Mouse (Mus musculus): ENCODE data around the gene Synj2. TPM values are rescaled to one million over a fixed set of nuclear protein-coding genes. Genes with fewer than 3 reads are reported as not detected.

The Synj2 gene
- polyA plus RNA-seq, 1 experiment from 2014 or later: 1.8 TPM

DNA sequence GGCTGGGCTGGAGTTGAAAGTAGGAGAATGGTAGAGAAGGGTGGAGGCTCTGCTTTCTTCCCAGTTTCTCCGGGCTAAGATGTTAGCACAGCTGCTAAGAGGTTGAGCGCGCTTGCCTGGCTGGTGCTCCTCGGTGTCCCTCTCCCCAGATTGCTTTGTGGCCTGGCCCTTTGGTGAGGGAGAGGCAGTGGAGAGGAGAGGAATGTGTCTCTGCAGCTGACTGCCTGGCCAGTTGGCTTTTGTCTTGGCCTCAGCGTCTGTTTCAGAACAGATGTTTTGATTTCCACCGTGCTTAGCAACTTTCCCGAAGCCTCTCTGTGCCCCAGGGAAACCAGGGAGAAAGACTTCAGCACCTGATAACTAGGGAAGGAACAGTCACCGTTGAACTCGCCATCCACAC, 18.7 kb downstream of the Synj2 start:
- no peaks in the 10 kb centered on the region for H3K9me3 ChIP-seq (ENCODE audit: control insufficient read depth, low read length)
- H3K27ac ChIP-seq (ENCODE audit: low read depth, low read length): no peak overlapping the region
- H3K4me1 ChIP-seq (replicated peaks; ENCODE audit: control insufficient read depth, insufficient read depth, low read length): no peaks in the 10 kb centered on the region
- H3K4me3 ChIP-seq (ENCODE audit: low read depth, low read length): no peak overlapping the region
- no peak for ATAC-seq (ENCODE audit: low FRiP score)
- no peak for DNase-seq (ENCODE audit: low spot score)
- 51% methylated on average over 9 of the region's 9 CpGs for WGBS
- no peaks in the 10 kb centered on the region for H3K36me3 ChIP-seq (ENCODE audit: control insufficient read depth, insufficient read depth, low read length)
- no peaks in the 10 kb centered on the region for H3K27me3 ChIP-seq (ENCODE audit: control insufficient read depth, insufficient read depth, low read length)
- H3K4me2 ChIP-seq (replicated peaks; ENCODE audit: low read depth, low read length): no peak overlapping the region
- H3K9ac ChIP-seq (ENCODE audit: low read depth, low read length): no peak overlapping the region

- no peak for DNase-seq (ENCODE audit: low spot score)
- ATAC-seq (ENCODE audit: low FRiP score): no peak
- no peaks in the 10 kb centered on the region for H3K4me1 ChIP-seq (replicated peaks; ENCODE audit: control insufficient read depth, insufficient read depth, low read length)
- 91% methylated on average over 8 of the region's 8 CpGs for WGBS
- no peaks in the 10 kb centered on the region for H3K9me3 ChIP-seq (ENCODE audit: control insufficient read depth, low read length)
- H3K27ac ChIP-seq (ENCODE audit: low read depth, low read length): no peak overlapping the region
- H3K36me3 ChIP-seq (ENCODE audit: control insufficient read depth, insufficient read depth, low read length): no peaks in the 10 kb centered on the region
- H3K9ac ChIP-seq (ENCODE audit: low read depth, low read length): no peak overlapping the region
- no peak overlapping the region for H3K4me3 ChIP-seq (ENCODE audit: low read depth, low read length)
- H3K4me2 ChIP-seq (replicated peaks; ENCODE audit: low read depth, low read length): no peak overlapping the region
- H3K27me3 ChIP-seq (ENCODE audit: control insufficient read depth, insufficient read depth, low read length): no peaks in the 10 kb centered on the region
These were observed 22.7 kb downstream of the Synj2 start for GRCm38 (mm10) chr17:5963766-5964165.

- Histone ChIP-seq H3K4me3 (ENCODE audit: low read depth, low read length) (no peak overlapping the region), H3K36me3 (ENCODE audit: control insufficient read depth, insufficient read depth, low read length) (no peaks in the 10 kb centered on the region), H3K27me3 (ENCODE audit: control insufficient read depth, insufficient read depth, low read length) (no peaks in the 10 kb centered on the region), H3K4me1 (replicated peaks; ENCODE audit: control insufficient read depth, insufficient read depth, low read length) (0 out of 2 replicates have a peak, but pooled peaks cover 3% of the 10 kb centered on the region), H3K9ac (ENCODE audit: low read depth, low read length) (no peak overlapping the region), H3K9me3 (ENCODE audit: control insufficient read depth, low read length) (no peaks in the 10 kb centered on the region), H3K27ac (ENCODE audit: low read depth, low read length) (no peak overlapping the region), H3K4me2 (replicated peaks; ENCODE audit: low read depth, low read length) (no peak overlapping the region)
- DNase-seq (ENCODE audit: low spot score) (no peak), ATAC-seq (ENCODE audit: low FRiP score) (no peak)
- 69% methylated on average over 9 of the region's 9 CpGs for WGBS
These were observed 24.2 kb downstream of the Synj2 start for GRCm38 (mm10) chr17:5965084-5965781.

GRCm38 (mm10) chr17:5966706-5967105, 25.6 kb downstream of the Synj2 start:
- no peak for ATAC-seq (ENCODE audit: low FRiP score)
- H3K9ac ChIP-seq (ENCODE audit: low read depth, low read length): no peak overlapping the region
- H3K27ac ChIP-seq (ENCODE audit: low read depth, low read length): no peak overlapping the region
- H3K4me2 ChIP-seq (replicated peaks; ENCODE audit: low read depth, low read length): no peak overlapping the region
- no peaks in the 10 kb centered on the region for H3K27me3 ChIP-seq (ENCODE audit: control insufficient read depth, insufficient read depth, low read length)
- 89% methylated on average over 5 of the region's 5 CpGs for WGBS
- H3K9me3 ChIP-seq (ENCODE audit: control insufficient read depth, low read length): no peaks in the 10 kb centered on the region
- H3K4me3 ChIP-seq (ENCODE audit: low read depth, low read length): no peak overlapping the region
- no peak for DNase-seq (ENCODE audit: low spot score)
- H3K4me1 ChIP-seq (replicated peaks; ENCODE audit: control insufficient read depth, insufficient read depth, low read length): 0 out of 2 replicates have a peak, but pooled peaks cover 3% of the 10 kb centered on the region
- H3K36me3 ChIP-seq (ENCODE audit: control insufficient read depth, insufficient read depth, low read length): no peaks in the 10 kb centered on the region

GRCm38 (mm10) chr17:5968562-5968961, 27.5 kb downstream of the Synj2 start:
- Histone ChIP-seq H3K4me1 (replicated peaks; ENCODE audit: control insufficient read depth, insufficient read depth, low read length) (0 out of 2 replicates have a peak, but pooled peaks cover 3% of the 10 kb centered on the region), H3K9me3 (ENCODE audit: control insufficient read depth, low read length) (no peaks in the 10 kb centered on the region), H3K4me3 (ENCODE audit: low read depth, low read length) (no peak overlapping the region), H3K4me2 (replicated peaks; ENCODE audit: low read depth, low read length) (no peak overlapping the region), H3K9ac (ENCODE audit: low read depth, low read length) (no peak overlapping the region), H3K27me3 (ENCODE audit: control insufficient read depth, insufficient read depth, low read length) (no peaks in the 10 kb centered on the region), H3K27ac (ENCODE audit: low read depth, low read length) (no peak overlapping the region), H3K36me3 (ENCODE audit: control insufficient read depth, insufficient read depth, low read length) (no peaks in the 10 kb centered on the region)
- ATAC-seq (ENCODE audit: low FRiP score): no peak
- no peak for DNase-seq (ENCODE audit: low spot score)
- WGBS: 56% methylated on average over 6 of the region's 6 CpGs

DNA sequence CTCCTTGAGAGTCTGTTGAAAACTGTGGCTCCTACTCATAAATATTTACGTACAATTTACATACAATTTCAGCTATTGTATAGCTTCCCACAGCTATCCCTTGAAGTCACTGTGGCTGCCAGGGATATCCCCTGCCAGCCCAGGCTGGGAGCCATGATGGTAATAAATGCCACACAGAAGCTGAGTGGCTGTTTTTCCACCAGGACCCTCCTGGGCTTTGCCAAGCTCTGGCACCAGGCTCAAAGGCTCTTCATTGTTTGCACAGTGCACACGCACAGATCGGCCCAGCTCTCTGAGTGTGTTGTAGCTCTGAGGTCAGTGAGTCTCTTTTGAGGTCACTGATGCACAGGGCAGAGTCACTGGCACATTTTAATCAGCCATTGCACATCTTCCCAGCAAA, 28.2 kb downstream of the Synj2 start:
- H3K27me3 ChIP-seq (ENCODE audit: control insufficient read depth, insufficient read depth, low read length): no peaks in the 10 kb centered on the region
- H3K4me2 ChIP-seq (replicated peaks; ENCODE audit: low read depth, low read length): no peak overlapping the region
- H3K9me3 ChIP-seq (ENCODE audit: control insufficient read depth, low read length): no peaks in the 10 kb centered on the region
- no peak overlapping the region for H3K4me3 ChIP-seq (ENCODE audit: low read depth, low read length)
- WGBS: 65% methylated on average over 3 of the region's 3 CpGs
- no peak overlapping the region for H3K27ac ChIP-seq (ENCODE audit: low read depth, low read length)
- no peak overlapping the region for H3K9ac ChIP-seq (ENCODE audit: low read depth, low read length)
- no peak for DNase-seq (ENCODE audit: low spot score)
- ATAC-seq (ENCODE audit: low FRiP score): no peak
- 0 out of 2 replicates have a peak, but pooled peaks cover 3% of the 10 kb centered on the region for H3K4me1 ChIP-seq (replicated peaks; ENCODE audit: control insufficient read depth, insufficient read depth, low read length)
- no peaks in the 10 kb centered on the region for H3K36me3 ChIP-seq (ENCODE audit: control insufficient read depth, insufficient read depth, low read length)

DNA sequence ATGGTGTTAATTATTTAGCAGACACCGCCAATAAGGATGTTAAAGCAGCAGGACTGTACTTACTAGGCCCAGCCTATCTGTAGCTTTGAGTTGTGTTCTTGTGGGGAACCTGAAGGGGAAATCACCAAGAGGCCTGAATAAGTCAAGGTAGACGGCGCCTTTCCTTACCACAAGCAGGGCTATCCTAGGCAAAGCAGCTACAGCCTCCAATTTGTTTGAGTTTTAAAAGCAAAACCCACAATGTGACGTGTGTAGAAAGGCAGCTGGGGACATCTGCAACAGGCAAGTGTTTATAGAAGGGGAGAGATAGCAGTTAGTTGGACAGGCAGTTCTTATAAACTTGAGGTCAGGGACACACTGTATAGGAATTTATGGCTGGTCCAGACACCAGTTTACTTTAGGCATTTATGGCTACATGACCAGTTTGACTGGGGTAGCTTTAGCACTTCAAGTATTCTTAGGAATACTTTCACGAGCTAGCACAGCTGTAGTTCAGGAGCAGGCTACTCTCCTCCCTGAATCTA, 29.3 kb downstream of the Synj2 start:
- H3K4me3 ChIP-seq (ENCODE audit: low read depth, low read length): no peak overlapping the region
- H3K36me3 ChIP-seq (ENCODE audit: control insufficient read depth, insufficient read depth, low read length): no peaks in the 10 kb centered on the region
- no peaks in the 10 kb centered on the region for H3K9me3 ChIP-seq (ENCODE audit: control insufficient read depth, low read length)
- 89% methylated on average over 5 of the region's 5 CpGs for WGBS
- ATAC-seq (ENCODE audit: low FRiP score) (no peak), DNase-seq (ENCODE audit: low spot score) (no peak)
- no peak overlapping the region for H3K4me2 ChIP-seq (replicated peaks; ENCODE audit: low read depth, low read length)
- 0 out of 2 replicates have a peak, but pooled peaks cover 3% of the 10 kb centered on the region for H3K4me1 ChIP-seq (replicated peaks; ENCODE audit: control insufficient read depth, insufficient read depth, low read length)
- no peak overlapping the region for H3K9ac ChIP-seq (ENCODE audit: low read depth, low read length)
- H3K27me3 ChIP-seq (ENCODE audit: control insufficient read depth, insufficient read depth, low read length): no peaks in the 10 kb centered on the region
- H3K27ac ChIP-seq (ENCODE audit: low read depth, low read length): no peak overlapping the region

DNA sequence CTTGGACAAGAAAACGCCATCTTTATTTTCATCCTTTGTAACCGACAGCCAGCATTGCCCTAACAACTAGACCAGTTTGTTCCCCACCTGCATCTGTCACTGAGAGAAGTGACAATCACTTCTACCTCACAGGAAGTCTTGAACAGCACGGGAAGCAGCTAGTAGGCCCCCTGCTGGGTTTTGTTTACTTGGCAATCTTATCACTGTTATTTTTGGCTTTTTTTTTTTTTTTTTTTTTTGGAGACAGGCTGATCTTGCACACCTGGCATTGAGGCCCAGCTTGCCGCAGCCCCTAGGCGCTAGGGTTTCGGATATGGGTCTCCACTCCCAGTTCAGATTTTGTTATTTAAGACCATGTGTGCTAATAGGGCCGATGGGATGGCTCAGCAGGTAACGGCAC, 32.5 kb downstream of the Synj2 start:
- Histone ChIP-seq H3K9ac (ENCODE audit: low read depth, low read length) (no peak overlapping the region), H3K4me2 (replicated peaks; ENCODE audit: low read depth, low read length) (no peak overlapping the region), H3K36me3 (ENCODE audit: control insufficient read depth, insufficient read depth, low read length) (no peaks in the 10 kb centered on the region), H3K4me1 (replicated peaks; ENCODE audit: control insufficient read depth, insufficient read depth, low read length) (0 out of 2 replicates have a peak, but pooled peaks cover 3% of the 10 kb centered on the region), H3K9me3 (ENCODE audit: control insufficient read depth, low read length) (no peaks in the 10 kb centered on the region), H3K27ac (ENCODE audit: low read depth, low read length) (no peak overlapping the region), H3K4me3 (ENCODE audit: low read depth, low read length) (no peak overlapping the region), H3K27me3 (ENCODE audit: control insufficient read depth, insufficient read depth, low read length) (no peaks in the 10 kb centered on the region)
- ATAC-seq (ENCODE audit: low FRiP score) (no peak), DNase-seq (ENCODE audit: low spot score) (no peak)
- 69% methylated on average over 8 of the region's 8 CpGs for WGBS
